Mouse (Mus musculus) frontal cortex, postnatal 36 days (tissue): ENCODE results near the gene Coq10a.

ENCODE experiments used
- DNase-seq, 2 experiments: peaks; one replicate each; pipeline ENCODE4 v3.0.0; 2022; ENCODE audit warnings: low spot score in 2 of 2

Gene Coq10a

GRCm38 (mm10) chr10:128368402-128369217, at the start of gene Coq10a:
Gene Coq10a, minus strand, starts transcription at chr10:128368997.
- peak; percentile 94 to 95 for DNase-seq

DNA sequence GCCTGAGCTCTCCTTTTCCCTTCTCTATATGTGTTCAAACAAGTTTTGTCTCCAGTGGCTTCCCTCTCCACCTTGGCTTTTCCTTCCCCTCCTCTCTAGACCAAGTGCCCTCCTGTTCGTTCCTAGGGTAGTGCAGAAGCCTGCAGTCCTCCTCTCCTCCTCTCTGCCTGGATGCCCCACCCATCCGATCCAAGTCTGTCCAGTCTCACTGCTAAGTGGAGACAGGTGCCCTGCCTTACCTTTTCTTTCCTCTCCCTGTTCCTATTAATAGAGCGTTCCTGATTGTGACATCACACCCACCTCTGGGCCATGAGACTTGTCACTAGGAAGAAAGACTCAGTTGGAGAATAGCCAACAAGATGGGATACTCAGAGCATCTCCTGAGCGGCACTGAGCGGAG, 46.1 kb upstream of the Coq10a start:
- DNase-seq = no peak

GRCm38 (mm10) chr10:128413076-128413475, 44.3 kb upstream of the Coq10a start:
- no peak for DNase-seq

DNA sequence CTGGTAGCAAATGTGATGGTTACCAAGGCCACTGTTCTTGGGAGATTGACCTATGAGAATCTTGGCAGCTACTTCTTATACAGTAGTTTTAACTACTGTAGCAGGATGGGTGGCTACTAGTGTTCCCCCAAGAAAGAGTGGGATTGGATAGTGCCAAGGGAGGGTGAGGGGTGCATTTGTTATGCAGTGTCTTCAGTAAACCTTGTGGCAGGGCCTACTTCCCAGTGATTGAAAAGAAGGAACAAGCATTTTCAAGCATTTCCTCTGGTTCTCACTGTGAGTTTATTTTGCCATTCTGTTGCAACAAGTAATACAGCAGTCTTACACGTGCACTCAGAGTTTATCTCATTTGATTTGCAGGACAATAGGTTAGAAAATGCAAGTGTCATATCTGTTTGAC, 43.8 kb upstream of the Coq10a start:
- DNase-seq = no peak

DNA sequence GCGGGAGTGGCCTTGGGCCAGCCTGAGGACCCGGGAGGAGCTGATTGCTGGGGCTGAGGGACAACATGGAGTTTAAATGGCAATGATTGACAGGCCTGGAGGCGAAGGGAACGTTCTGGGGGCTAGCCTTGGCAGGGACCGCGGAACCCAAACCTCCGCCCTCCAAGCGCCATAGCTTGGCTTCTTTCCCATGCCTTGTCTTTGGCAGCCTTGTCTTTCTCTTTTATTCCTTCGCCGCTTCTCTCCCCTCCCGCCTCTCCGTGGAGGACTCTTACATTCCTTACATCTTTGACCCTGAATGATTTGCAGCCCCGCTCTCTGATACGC, 43.2 kb upstream of the Coq10a start:
- peak in 1 of 2 experiments; percentile 54 for DNase-seq

DNA sequence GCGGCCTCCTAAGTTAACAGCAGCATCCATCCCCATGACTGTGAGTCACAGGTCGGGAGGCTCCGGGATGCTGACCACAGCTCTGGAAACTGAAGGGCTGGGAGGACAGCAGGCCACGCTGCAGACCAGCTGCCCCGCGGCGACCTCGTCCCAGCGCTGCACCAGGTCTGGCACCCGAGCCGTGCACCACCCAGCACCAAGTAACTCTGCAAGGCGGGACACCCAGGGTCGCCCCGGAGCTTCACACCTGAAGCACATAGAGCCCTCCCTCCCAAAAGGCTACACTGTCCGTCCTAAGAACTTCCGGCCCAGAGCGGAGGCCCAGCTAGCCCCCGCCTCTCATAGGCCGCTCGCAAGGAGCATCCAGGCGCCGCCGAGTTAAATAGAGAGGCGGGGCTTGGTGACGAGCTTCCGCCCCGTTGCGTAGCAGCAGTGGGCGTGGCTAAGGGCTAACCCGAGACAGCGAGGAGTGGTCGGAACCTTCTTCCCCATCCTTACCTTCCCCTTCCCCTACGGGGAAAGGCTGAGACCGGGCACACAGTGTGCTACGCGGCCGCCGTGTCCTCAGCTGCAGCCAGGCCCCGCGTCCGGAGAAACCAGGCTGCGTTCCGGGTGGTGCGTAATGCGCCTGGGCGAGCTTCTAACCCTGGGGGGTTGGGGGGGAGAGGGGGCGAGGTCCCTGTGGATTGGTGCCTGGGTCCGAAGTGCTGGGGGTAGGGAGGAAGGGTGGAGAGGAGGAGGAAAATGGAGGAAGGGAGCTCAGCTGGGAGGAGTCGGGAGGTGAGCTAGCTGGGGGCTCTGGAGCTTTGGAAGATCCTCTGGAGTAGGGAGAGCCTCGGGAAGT, 42.6 kb upstream of the Coq10a start, which contains the start of the genes Nabp2 and Rnf41:
Gene Nabp2 (minus strand): TSS at position 282 of the 844 bp plus-strand sequence.
Gene Rnf41 (plus strand): TSS at position 447 of the 844 bp plus-strand sequence.
- DNase-seq = peak; percentile 95 to 97

DNA sequence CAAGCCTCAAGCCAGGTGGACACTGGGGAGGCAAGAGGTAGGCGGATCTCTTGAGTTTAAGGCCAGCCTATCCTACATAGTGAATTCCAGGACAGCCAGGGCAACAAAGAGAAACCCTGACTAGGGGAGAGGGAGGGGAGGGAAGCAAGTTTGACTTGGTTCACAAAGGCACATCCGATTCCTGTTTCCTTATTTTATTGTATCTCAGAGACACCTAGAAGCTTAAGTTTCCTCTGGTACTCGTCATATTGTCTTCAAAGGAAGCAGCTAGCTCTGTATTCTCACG, 41.7 kb upstream of the Coq10a start:
- DNase-seq = no peak

- DNase-seq = peak; percentile 97 to 98
Measured at GRCm38 (mm10) chr10:128409692-128410559, 41.1 kb upstream of the Coq10a start.

GRCm38 (mm10) chr10:128408591-128409535, 40.1 kb upstream of the Coq10a start:
- peak; percentile 48 to 56 for DNase-seq

- DNase-seq = no peak
Measured at GRCm38 (mm10) chr10:128403931-128404330, 35.1 kb upstream of the Coq10a start.

- no peak for DNase-seq
Measured at GRCm38 (mm10) chr10:128401638-128402037, 32.8 kb upstream of the Coq10a start.

- no peak for DNase-seq
Measured at GRCm38 (mm10) chr10:128401056-128401455, 32.3 kb upstream of the Coq10a start, which contains the start of gene Slc39a5. Gene Slc39a5, minus strand, starts transcription at chr10:128401229.

GRCm38 (mm10) chr10:128400338-128400737, 31.5 kb upstream of the Coq10a start:
- DNase-seq = no peak

GRCm38 (mm10) chr10:128397466-128397865, 28.7 kb upstream of the Coq10a start:
- no peak for DNase-seq

DNA sequence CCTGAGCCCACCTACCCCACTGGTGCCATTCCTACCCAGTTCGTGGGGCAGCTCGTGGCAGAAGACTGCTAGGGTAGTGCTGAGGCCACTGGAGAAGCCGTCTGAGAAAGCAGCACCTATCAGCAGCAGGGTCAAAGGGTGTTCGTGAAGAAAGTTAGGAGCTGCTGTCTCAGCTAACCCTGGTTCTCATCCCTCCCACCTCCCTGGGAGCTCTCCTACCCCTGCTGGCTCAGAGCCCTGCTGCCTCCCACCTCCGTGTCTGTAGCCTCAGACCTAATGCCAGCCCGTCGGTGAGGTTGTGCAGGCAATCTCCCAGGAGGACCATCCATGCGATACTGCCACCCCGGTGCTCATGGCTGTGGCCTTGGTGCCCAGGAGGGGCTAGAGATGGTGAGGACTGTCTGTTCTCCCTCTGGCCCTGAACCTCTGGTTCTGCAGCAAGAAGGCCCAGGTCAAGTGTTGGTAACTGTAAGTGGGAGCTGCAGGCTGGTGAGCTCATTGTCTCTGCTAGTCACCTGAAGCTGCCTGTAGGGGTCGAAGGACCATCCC, 28.0 kb upstream of the Coq10a start:
- no peak for DNase-seq

GRCm38 (mm10) chr10:128396017-128396673, 27.3 kb upstream of the Coq10a start:
- no peak for DNase-seq

- no peak for DNase-seq
Measured at GRCm38 (mm10) chr10:128391850-128392249, 23.1 kb upstream of the Coq10a start.

- no peak for DNase-seq
Measured at GRCm38 (mm10) chr10:128390366-128390765, 21.6 kb upstream of the Coq10a start.

- DNase-seq = no peak
Measured at GRCm38 (mm10) chr10:128389570-128389969, 20.8 kb upstream of the Coq10a start.

- DNase-seq = no peak
Measured at GRCm38 (mm10) chr10:128388941-128389340, 20.1 kb upstream of the Coq10a start.
